Mouse (Mus musculus): ENCODE results near the gene Hs3st6. TPM values are rescaled to one million over a fixed set of nuclear protein-coding genes. Genes with fewer than 3 reads are reported as not detected.
A peak's percentile ranks its signal among the peaks of the same experiment; 100 is the strongest.

The Hs3st6 gene
- polyA plus RNA-seq, 1 experiment from 2014 or later, result 4.3 TPM

DNA sequence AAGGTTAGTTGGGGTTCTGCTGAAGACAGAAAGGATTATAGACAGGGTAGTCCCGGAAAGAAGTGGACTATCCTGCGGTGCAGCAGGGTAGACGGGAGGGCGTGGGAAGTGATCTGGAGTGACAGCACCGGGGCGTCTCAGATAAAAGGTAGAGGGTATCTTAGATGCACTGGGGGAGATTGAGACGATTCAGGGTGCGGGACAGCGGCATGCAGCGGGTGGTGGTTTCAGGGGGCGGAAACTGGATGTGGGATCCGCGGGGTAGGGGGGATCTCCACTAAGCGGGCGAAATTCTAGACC lies 29.0 kb upstream of the Hs3st6 start:
- H3K4me1 ChIP-seq (ENCODE audit: control insufficient read depth, insufficient read depth, low read length), result no peaks in the 10 kb centered on the region; the same call in 1 of the 2 replicates
- peak; percentile 19 for DNase-seq (ENCODE audit: low spot score)
- ATAC-seq (replicated peaks; ENCODE audit: insufficient number of reproducible peaks, low FRiP score, low TSS enrichment, low read depth), result peak; percentile 12; the same call in 1 of the 2 replicates
- H3K36me3 ChIP-seq (replicated peaks; ENCODE audit: control insufficient read depth, insufficient read depth, low read depth, low read length), result peaks cover 8% of the 10 kb centered on the region
- H3K9me3 ChIP-seq (replicated peaks; ENCODE audit: control insufficient read depth, low read length), result no peaks in the 10 kb centered on the region
- WGBS, result 1% methylated on average over 15 of the region's 15 CpGs
- peak overlapping the region; percentile 60 for H3K4me3 ChIP-seq (ENCODE audit: low read depth, low read length)
- peak overlapping the region; percentile 71 for H3K9ac ChIP-seq (replicated peaks; ENCODE audit: low read length)
- no peaks in the 10 kb centered on the region for H3K27me3 ChIP-seq (ENCODE audit: control insufficient read depth, insufficient read depth, low read length)
- peak overlapping the region; percentile 56 for H3K4me2 ChIP-seq (ENCODE audit: low read depth, low read length)
- H3K27ac ChIP-seq (replicated peaks; ENCODE audit: low read depth, low read length), result peak overlapping the region; percentile 56

DNA sequence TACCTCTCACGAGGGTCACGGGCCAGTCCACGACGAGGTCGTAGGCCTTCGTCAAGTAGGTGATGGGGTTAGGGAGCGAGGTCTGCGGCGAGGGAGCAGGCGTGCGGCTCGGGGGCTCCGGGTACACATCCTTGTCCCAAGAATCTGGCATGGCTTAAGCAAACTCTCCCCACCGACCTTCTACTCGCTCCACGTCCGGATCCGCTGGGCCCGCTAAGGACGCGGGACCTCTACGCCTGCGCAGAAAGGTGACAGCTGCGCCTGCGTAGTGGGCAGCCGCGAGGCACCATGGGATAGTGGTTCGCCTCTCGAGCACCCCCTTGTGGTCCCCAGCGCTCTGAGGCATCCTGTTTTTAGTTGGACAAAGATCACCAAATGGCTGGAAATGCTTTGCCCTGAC lies 28.6 kb upstream of the Hs3st6 start, which contains the start of gene Ndufb10:
TSS of gene Ndufb10 (minus strand) at position 295 of the 400 bp plus-strand sequence.
- H3K4me1 ChIP-seq (ENCODE audit: control insufficient read depth, insufficient read depth, low read length), result no peaks in the 10 kb centered on the region; the same call in 1 of the 2 replicates
- ATAC-seq (replicated peaks; ENCODE audit: insufficient number of reproducible peaks, low FRiP score, low TSS enrichment, low read depth) (peak; percentile 77), DNase-seq (ENCODE audit: low spot score) (peak; percentile 98)
- H3K9ac ChIP-seq (replicated peaks; ENCODE audit: low read length), result peak within 1 kb of the TSS; percentile 71
- WGBS, result under 1% methylated on average over 30 of the region's 30 CpGs
- peak within 1 kb of the TSS; percentile 56 for H3K27ac ChIP-seq (replicated peaks; ENCODE audit: low read depth, low read length)
- no peaks in the 10 kb centered on the region for H3K9me3 ChIP-seq (replicated peaks; ENCODE audit: control insufficient read depth, low read length)
- H3K27me3 ChIP-seq (ENCODE audit: control insufficient read depth, insufficient read depth, low read length), result no peaks in the 10 kb centered on the region
- peak within 1 kb of the TSS; percentile 60 for H3K4me3 ChIP-seq (ENCODE audit: low read depth, low read length)
- H3K36me3 ChIP-seq (replicated peaks; ENCODE audit: control insufficient read depth, insufficient read depth, low read depth, low read length), result peaks cover 8% of the 10 kb centered on the region
- peak within 1 kb of the TSS; percentile 56 for H3K4me2 ChIP-seq (ENCODE audit: low read depth, low read length)

DNA sequence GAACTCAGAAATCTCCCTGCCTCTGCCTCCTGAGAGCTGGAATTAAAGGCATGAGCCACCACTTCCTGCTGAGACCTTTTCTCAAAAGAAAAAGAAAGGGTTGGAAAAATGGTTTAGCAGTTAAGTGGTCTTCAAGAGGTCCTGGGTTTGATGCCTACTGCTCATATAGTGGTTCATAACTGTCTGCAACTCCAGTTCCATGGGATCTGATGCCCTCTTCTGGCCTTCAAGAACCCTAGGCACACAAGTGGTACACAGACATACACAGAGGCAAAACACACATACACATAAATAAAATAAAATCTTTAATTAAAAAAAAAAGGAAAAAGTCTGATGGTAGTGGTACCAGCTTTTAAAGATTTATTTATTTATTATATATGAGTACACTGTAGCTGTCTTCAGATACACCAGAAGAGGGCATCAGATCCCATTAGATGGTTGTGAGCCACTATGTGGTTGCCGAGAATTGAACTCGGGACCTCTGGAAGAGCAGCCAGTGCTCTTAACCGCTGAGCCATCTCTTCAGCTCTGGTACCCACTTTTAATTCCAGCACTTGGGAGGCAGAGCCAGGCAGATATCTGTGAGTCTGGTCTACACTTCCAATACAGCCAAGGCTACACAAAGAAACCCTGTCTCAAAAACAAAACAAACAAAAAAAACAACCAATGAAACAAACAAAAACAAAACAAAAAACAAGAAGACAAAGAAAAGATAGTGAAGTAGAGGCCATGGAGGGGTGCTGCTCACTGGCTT lies 27.0 kb upstream of the Hs3st6 start:
- 74% methylated on average over 3 of the region's 3 CpGs for WGBS
- no peak for DNase-seq (ENCODE audit: low spot score)
- H3K9ac ChIP-seq (replicated peaks; ENCODE audit: low read length), result no peak overlapping the region

DNA sequence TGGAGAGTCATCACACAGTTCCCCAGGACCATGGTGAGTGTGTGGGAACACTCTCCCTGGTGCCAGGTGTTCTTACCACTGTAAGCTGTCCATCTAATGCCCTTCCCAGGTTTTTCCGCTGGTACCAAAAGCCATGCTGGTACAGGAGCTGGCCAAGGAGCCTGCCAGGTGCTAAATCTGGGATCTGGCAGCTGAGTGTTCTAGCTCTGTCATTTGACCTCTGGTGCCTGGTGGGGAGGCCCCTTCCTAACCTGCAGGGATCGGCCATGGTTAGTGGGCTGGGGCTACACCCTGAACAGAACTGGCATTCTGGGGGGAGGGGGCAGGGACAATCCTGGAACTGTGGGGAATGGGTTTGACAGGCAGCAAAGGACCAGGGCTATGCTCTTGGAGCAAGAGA lies 25.2 kb upstream of the Hs3st6 start, which contains the start of gene Rpl3l:
TSS of gene Rpl3l (plus strand) at position 203 of the 400 bp plus-strand sequence.
- no peak for ATAC-seq (replicated peaks; ENCODE audit: insufficient number of reproducible peaks, low FRiP score, low TSS enrichment, low read depth)
- Histone ChIP-seq H3K36me3 (replicated peaks; ENCODE audit: control insufficient read depth, insufficient read depth, low read depth, low read length) (no peaks in the 10 kb centered on the region), H3K9ac (replicated peaks; ENCODE audit: low read length) (no peak within 1 kb of the TSS), H3K4me1 (ENCODE audit: control insufficient read depth, insufficient read depth, low read length) (no peaks in the 10 kb centered on the region; the same call in 1 of the 2 replicates), H3K27ac (replicated peaks; ENCODE audit: low read depth, low read length) (no peak within 1 kb of the TSS), H3K4me3 (ENCODE audit: low read depth, low read length) (no peak within 1 kb of the TSS), H3K27me3 (ENCODE audit: control insufficient read depth, insufficient read depth, low read length) (no peaks in the 10 kb centered on the region), H3K4me2 (ENCODE audit: low read depth, low read length) (no peak within 1 kb of the TSS), H3K9me3 (replicated peaks; ENCODE audit: control insufficient read depth, low read length) (no peaks in the 10 kb centered on the region)
- WGBS, result 76% methylated on average over 2 of the region's 2 CpGs
- DNase-seq (ENCODE audit: low spot score), result no peak

More for the DNA sequence above, 27.0 kb upstream of the Hs3st6 start:
- peaks cover 8% of the 10 kb centered on the region for H3K36me3 ChIP-seq (replicated peaks; ENCODE audit: control insufficient read depth, insufficient read depth, low read depth, low read length)
- H3K27me3 ChIP-seq (ENCODE audit: control insufficient read depth, insufficient read depth, low read length), result no peaks in the 10 kb centered on the region
- no peaks in the 10 kb centered on the region for H3K9me3 ChIP-seq (replicated peaks; ENCODE audit: control insufficient read depth, low read length)
- H3K4me2 ChIP-seq (ENCODE audit: low read depth, low read length), result no peak overlapping the region
- no peak for ATAC-seq (replicated peaks; ENCODE audit: insufficient number of reproducible peaks, low FRiP score, low TSS enrichment, low read depth)
- H3K27ac ChIP-seq (replicated peaks; ENCODE audit: low read depth, low read length), result no peak overlapping the region
- H3K4me1 ChIP-seq (ENCODE audit: control insufficient read depth, insufficient read depth, low read length), result no peaks in the 10 kb centered on the region; the same call in 1 of the 2 replicates
- no peak overlapping the region for H3K4me3 ChIP-seq (ENCODE audit: low read depth, low read length)

DNA sequence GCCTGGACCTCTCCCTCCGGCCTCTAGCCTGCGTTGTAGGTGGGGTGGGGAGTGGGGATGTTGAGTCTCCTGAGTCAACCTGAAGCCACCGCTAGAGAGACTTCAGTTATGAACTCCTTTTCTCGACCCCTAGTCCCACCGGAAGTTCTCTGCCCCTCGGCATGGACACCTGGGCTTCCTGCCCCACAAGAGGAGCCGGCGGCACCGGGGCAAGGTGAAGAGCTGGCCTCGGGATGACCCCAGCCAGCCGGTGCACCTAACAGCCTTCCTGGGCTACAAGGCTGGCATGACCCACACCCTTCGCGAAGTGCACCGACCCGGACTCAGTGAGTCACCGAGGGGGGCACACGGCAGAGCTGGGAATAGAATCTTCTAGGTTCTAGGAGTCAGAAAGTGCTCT lies 24.6 kb upstream of the Hs3st6 start:
- Histone ChIP-seq H3K9me3 (replicated peaks; ENCODE audit: control insufficient read depth, low read length) (no peaks in the 10 kb centered on the region), H3K4me1 (ENCODE audit: control insufficient read depth, insufficient read depth, low read length) (no peaks in the 10 kb centered on the region; the same call in 1 of the 2 replicates), H3K9ac (replicated peaks; ENCODE audit: low read length) (no peak overlapping the region), H3K4me2 (ENCODE audit: low read depth, low read length) (no peak overlapping the region), H3K36me3 (replicated peaks; ENCODE audit: control insufficient read depth, insufficient read depth, low read depth, low read length) (no peaks in the 10 kb centered on the region), H3K27me3 (ENCODE audit: control insufficient read depth, insufficient read depth, low read length) (no peaks in the 10 kb centered on the region), H3K4me3 (ENCODE audit: low read depth, low read length) (no peak overlapping the region), H3K27ac (replicated peaks; ENCODE audit: low read depth, low read length) (no peak overlapping the region)
- 68% methylated on average over 17 of the region's 17 CpGs for WGBS
- ATAC-seq (replicated peaks; ENCODE audit: insufficient number of reproducible peaks, low FRiP score, low TSS enrichment, low read depth) (no peak), DNase-seq (ENCODE audit: low spot score) (no peak)

- Histone ChIP-seq H3K9me3 (replicated peaks; ENCODE audit: control insufficient read depth, low read length) (no peaks in the 10 kb centered on the region), H3K27me3 (ENCODE audit: control insufficient read depth, insufficient read depth, low read length) (no peaks in the 10 kb centered on the region), H3K27ac (replicated peaks; ENCODE audit: low read depth, low read length) (no peak overlapping the region), H3K36me3 (replicated peaks; ENCODE audit: control insufficient read depth, insufficient read depth, low read depth, low read length) (no peaks in the 10 kb centered on the region), H3K4me3 (ENCODE audit: low read depth, low read length) (no peak overlapping the region), H3K4me1 (ENCODE audit: control insufficient read depth, insufficient read depth, low read length) (no peaks in the 10 kb centered on the region), H3K9ac (replicated peaks; ENCODE audit: low read length) (no peak overlapping the region), H3K4me2 (ENCODE audit: low read depth, low read length) (no peak overlapping the region)
- no peak for DNase-seq (ENCODE audit: low spot score)
- no peak for ATAC-seq (replicated peaks; ENCODE audit: insufficient number of reproducible peaks, low FRiP score, low TSS enrichment, low read depth)
- WGBS, result 82% methylated on average over 6 of the region's 6 CpGs
Observed at GRCm38 (mm10) chr17:24729067-24729466, 23.7 kb upstream of the Hs3st6 start.

DNA sequence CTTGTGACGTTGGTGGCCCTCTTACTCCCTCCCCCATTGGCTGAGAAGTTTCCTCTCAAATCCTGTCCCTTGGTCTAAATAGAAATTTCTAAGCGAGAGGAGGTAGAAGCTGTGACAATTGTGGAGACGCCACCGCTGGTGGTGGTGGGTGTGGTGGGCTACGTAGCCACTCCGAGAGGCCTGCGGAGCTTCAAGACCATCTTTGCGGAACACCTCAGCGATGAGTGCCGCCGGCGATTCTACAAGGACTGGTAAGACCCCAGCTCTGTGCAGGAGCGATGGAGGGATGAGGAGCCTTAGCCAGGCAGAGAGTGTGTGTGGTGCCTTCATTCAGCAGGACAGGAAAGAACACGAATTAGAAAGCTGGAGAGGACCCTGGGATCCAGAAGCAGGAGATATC lies 22.0 kb upstream of the Hs3st6 start:
- Histone ChIP-seq H3K9me3 (replicated peaks; ENCODE audit: control insufficient read depth, low read length) (no peaks in the 10 kb centered on the region), H3K4me2 (ENCODE audit: low read depth, low read length) (no peak overlapping the region), H3K27ac (replicated peaks; ENCODE audit: low read depth, low read length) (no peak overlapping the region), H3K36me3 (replicated peaks; ENCODE audit: control insufficient read depth, insufficient read depth, low read depth, low read length) (no peaks in the 10 kb centered on the region), H3K4me1 (ENCODE audit: control insufficient read depth, insufficient read depth, low read length) (no peaks in the 10 kb centered on the region), H3K9ac (replicated peaks; ENCODE audit: low read length) (no peak overlapping the region), H3K4me3 (ENCODE audit: low read depth, low read length) (no peak overlapping the region), H3K27me3 (ENCODE audit: control insufficient read depth, insufficient read depth, low read length) (no peaks in the 10 kb centered on the region)
- DNase-seq (ENCODE audit: low spot score), result no peak
- 81% methylated on average over 14 of the region's 14 CpGs for WGBS
- no peak for ATAC-seq (replicated peaks; ENCODE audit: insufficient number of reproducible peaks, low FRiP score, low TSS enrichment, low read depth)

DNA sequence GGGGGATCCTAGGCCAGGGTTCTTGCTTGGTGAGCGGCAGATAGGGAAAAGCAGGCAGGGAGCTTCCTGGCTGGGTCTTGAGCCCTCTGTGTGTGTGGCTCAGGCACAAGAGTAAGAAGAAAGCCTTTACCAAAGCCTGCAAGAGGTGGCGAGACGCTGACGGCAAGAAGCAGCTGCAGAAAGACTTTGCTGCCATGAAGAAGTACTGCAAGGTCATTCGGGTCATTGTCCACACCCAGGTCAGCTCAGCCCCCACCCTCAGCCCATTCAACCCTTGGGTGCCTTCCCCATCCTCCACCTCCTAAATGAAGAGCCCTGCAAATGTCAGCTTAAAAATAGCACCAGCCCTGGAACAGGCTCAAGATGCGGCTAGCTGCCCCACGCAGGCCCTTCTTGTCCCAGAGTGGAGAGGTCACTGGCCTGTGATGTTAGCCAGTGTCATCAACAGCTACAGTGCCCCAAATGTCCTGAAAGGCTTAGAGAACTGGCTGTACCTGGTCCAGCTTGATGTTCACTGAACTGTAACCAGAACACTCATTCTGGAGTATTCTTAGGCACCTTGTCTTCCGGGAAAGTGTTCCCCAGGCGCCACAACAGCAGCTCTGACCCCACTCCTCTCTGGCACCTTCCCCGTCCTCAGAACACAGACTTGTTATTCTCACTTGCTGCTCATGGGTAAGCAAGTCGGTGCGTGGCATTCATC lies 20.4 kb upstream of the Hs3st6 start:
- 84% methylated on average over 12 of the region's 12 CpGs for WGBS
- Histone ChIP-seq H3K4me2 (ENCODE audit: low read depth, low read length) (no peak overlapping the region), H3K27me3 (ENCODE audit: control insufficient read depth, insufficient read depth, low read length) (no peaks in the 10 kb centered on the region), H3K4me3 (ENCODE audit: low read depth, low read length) (no peak overlapping the region), H3K27ac (replicated peaks; ENCODE audit: low read depth, low read length) (no peak overlapping the region), H3K9ac (replicated peaks; ENCODE audit: low read length) (no peak overlapping the region), H3K9me3 (replicated peaks; ENCODE audit: control insufficient read depth, low read length) (no peaks in the 10 kb centered on the region), H3K4me1 (ENCODE audit: control insufficient read depth, insufficient read depth, low read length) (no peaks in the 10 kb centered on the region), H3K36me3 (replicated peaks; ENCODE audit: control insufficient read depth, insufficient read depth, low read depth, low read length) (no peaks in the 10 kb centered on the region)
- DNase-seq (ENCODE audit: low spot score) (no peak), ATAC-seq (replicated peaks; ENCODE audit: insufficient number of reproducible peaks, low FRiP score, low TSS enrichment, low read depth) (no peak)
